Mouse (Mus musculus): ENCODE results near the gene Mdga2.

The Mdga2 gene

DNA sequence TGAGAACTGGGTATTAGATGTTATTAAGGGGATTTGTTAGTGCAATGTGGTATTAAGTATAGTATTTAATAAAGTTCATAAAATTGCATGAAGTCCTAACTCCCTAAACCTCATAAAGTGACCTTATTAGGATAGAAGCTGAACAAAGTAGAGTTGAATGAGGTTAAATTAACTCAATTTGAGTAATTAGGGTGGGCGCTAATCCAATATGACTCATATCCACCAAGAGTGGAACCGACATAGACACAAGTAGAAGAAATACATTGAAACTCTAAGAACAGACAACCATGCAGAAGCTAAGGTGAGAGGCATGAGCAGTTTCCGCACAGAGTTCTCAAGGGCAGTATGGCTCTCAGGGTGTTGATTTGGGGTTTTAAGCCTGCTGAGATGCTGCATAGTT is 165.7 kb downstream of the Mdga2 start:
- DNase-seq (ENCODE audit: low read depth): no peak

DNA sequence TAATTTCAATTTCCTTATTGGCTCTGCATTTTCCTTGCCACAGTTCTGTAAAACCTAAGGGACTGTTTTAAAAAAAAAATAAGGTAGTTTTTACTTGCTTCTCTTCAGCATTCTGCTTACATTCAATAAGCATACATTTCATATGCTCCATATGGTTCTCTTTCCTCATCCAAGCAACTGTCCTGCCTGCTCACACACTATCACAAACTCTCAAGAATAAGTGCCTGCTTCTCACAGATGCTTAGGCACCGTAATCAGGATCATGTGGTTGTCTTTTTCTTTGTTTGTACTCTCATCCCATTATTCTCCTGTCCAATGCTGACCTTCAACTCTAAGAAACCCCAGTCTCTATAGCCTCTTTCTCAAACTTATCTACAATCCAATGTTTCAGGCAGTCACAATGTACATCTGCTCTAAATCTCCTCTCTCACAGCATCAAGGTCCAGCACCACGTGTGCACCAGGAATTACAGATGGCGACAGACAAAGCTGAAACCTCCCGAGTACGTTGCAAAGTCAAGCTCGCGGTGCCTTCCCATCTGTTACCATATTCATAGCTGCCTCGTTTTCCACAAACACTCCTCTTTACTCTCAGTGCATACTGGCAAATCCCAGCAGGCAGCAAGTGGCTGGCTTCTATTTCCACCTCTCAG is 177.1 kb downstream of the Mdga2 start:
- no peak for DNase-seq (ENCODE audit: low read depth)

DNA sequence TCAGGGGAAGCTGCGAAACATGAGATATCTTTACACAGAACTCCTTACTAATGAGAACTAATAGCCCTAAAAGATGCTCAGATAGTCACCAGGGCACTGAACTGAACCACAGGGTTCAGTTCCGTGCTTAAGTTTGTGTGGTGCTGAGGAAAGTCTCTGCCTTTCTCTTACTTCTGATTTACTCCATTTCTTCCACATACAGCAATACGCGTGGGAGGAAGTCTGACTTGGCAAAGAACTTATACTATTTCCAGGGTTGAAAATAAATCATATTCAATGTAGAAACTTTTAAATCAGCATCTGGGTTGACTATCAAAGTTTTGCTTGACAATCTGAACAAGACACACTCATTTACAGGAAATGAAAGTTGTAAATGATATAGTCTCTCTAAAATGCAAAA is 180.5 kb downstream of the Mdga2 start:
- no peak for DNase-seq (ENCODE audit: low read depth)

DNA sequence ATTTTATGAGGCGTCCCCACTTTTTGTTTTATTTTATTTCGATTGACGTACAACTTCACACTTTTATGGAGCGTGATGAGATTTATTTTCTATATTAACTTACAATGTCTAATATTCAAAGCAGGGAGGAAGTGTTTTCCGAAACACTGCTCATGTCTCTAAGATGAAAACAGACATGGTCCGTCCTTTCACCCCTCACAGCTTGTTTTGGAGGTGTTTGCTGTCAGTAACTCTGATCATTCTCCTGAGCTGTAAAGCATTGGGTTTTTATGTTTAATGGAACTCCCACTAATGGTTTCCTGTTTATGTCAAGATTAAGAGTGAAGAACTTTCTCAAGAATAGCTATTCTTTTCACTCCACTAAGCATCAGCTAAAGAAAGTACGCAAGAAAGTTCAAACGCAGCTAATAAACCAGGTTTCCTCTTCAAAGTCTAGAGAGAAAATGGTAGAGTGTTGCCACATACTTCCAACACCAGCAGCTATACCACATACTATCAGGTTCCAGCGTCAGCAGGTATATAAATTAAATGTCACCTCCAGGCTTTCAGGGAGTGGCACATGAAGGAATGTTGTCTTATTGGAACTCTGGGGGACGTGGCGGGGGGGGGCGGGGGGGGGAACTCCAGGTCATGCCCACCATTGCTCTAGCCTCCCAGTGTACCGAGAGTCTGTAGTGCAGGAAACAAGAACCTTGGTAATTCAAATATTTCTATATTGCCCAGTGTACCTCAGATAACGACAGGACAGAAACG is 186.7 kb downstream of the Mdga2 start:
- DNase-seq (ENCODE audit: low read depth): no peak

DNA sequence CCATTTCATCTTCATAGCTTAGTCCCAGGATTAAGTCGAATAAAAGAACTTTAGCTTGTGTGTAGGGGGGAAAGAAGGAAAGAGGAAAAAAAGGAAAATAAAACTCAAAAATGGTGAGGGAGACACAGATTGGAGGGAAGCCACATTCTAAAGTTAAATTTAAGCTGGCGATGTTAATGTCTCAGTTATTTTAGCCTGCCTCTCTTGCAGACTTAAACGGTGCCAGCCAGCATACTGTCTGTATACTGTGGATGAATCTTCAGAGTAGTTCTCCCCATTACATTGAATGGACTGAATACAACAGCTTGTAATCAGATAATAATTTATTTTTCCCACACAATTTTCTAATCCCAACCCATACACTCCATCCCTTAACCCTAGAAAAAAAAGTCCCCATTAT is 205.2 kb downstream of the Mdga2 start:
- no peak for DNase-seq (ENCODE audit: low read depth)

DNA sequence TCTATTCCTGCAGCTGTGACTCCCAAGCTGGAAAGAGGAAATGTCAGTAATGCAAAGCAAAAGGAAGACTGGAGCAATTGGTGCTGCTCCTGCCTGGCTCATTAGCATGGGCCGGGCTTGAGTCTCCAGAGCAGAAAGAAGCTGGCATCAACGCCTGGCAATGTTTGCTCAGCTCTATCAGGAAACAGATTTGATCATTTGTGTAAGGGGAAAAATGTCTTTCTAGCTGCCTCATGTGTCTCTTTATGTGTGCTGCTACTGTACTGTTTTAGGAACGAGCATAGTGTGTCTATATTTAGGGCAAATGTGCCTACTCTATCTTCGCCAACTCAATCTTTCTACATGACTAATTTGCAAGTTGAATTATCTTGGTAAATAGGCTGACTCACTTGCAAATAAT is 211.0 kb downstream of the Mdga2 start:
- DNase-seq (ENCODE audit: low read depth): no peak

DNA sequence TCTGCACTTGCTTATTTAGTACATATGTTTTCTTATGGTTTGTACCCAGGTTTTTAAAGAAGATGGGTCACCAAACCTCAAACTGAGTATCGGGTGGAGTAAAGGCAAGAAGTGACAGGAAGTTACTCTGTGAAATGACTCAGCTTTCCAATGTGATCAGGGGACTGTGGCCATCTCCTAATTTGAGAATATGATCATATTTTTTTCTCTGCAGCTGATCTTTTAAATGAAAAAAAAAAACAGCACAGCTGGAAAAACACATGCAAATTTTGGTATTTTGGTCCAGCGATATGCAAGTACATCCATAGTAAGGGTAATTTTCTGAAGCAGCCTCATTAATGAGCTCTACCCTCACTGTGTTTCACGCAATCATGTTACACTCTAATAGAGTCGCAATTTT is 212.0 kb downstream of the Mdga2 start:
- no peak for DNase-seq (ENCODE audit: low read depth)

DNA sequence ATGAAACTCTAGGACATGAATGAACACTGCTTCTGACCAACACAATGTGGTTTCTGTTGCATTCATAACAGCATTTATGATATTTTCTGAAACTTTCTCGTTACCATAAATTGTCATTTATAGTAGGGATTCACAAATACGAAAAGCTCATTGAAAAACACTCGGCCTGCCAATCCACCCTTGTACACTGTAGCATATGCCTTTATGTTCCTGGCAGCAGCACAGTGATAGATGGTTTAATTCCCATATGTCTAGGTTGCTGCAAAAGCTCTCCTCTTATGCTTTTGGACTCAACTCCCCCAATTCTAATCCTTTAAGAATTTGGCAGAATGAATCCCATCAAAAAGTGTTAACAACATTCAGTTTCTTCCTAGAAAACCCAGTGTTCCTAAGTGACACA is 213.2 kb downstream of the Mdga2 start:
- no peak for DNase-seq (ENCODE audit: low read depth)

DNA sequence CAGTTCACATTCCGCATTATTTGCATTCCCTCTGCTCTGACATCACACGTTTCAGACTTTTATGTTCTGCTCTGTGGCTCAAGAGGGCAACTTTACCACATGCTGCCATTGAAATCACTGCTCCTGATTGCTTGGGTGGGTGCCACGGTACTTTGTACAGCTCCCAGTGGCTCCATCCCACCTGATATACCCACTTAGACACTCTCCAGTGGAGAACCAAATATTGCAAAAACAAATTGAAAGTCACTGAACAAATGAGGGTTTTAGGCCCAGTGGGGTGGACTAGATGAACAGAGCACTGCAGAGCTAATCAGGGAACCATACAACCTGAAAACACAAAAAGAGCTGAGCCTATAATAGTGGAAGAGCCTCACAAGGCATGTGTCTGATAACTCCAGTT is 268.2 kb downstream of the Mdga2 start:
- no peak for DNase-seq (ENCODE audit: low read depth)

DNA sequence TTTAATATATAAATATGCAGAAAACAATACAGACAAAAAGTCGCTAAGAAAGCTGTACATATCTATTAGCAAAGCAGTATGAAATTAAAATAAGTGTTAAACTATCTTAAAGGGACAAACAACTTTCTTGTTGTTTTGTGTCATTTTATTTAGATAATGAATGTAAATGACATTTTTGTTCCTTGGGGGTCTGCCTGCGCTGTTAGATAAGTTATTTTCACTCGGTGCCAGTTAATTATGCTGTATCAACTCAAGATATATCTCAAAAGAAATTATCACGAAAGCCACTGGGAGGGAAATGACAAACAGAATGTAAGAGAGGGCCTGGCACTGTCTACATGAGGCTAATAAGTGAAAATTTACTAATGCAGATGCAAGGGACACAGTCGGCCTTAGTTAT is 306.6 kb downstream of the Mdga2 start:
- DNase-seq (ENCODE audit: low read depth): no peak

DNA sequence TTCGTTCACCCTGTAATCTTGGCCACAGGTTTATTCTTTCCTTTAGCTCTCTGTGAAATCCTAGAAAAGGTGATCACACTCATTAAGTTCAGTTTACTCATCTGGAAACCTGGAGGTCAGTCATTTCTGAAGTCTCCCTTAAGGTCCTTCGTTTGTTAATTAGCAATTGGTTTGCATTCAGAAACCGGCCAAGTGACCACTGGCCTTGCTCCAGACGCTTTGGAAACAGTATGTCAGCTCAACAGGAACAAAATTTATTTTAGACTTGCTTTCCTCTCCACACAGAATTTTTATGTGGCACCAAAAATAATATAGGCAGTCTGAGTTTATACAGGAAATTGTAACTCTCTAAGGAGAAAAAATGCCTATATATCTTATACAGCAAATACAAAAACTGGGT is 323.0 kb downstream of the Mdga2 start:
- no peak for DNase-seq (ENCODE audit: low read depth)

DNA sequence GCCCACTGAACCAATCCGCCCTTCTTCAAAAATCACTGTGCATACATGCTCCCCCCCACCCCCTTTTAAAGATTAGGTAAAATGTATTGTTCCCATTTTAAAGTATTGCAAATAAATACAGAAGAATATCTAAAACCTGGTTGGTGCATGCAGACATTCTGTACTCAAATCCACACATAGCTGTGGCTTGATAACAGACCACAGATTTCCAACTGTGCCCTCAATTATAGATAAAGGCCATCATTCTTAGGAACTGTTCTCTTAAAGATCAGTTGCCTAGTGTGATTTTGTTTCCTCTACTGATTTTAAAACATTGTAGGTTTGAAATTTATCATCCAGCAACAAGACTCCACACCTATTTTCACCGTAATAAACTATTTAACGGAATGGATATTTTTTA is 325.6 kb downstream of the Mdga2 start:
- no peak for DNase-seq (ENCODE audit: low read depth)

DNA sequence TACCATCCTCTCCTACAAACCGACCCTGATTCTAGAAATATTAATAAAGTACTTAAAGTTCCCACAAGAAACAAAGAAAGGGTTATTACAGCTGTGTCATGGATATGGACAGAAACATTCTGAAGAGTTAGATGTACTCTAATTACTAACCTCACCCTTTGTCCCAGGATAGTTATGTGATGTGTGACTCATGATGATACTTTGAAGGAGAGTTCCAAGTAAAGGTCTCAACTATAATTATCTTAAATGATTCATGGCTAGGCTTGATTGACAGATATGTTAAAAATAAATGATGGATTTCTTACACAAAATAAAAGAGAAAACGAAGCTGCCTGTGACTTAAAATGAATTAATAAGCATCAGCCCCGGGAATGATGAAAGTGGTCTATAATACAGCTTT is 332.1 kb downstream of the Mdga2 start:
- DNase-seq (ENCODE audit: low read depth): no peak

DNA sequence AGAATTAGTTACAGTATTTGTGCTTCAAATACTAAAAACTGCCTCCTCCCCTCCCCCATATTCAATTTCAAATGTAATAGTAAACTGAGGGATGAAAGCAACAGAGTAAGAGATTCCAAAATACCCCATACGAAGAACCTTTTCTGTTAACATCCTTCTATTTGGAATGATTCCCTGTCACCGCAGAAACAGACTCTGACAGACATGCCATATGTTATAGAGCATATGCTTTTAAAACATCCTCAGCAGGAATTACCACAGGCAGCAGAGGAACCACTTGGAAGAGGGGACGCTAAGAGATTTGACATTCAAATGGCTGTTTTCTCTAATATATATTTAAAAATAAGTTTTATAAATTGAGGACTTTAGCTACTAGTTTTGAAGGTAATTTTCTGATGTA is 333.1 kb downstream of the Mdga2 start:
- DNase-seq (ENCODE audit: low read depth): no peak

DNA sequence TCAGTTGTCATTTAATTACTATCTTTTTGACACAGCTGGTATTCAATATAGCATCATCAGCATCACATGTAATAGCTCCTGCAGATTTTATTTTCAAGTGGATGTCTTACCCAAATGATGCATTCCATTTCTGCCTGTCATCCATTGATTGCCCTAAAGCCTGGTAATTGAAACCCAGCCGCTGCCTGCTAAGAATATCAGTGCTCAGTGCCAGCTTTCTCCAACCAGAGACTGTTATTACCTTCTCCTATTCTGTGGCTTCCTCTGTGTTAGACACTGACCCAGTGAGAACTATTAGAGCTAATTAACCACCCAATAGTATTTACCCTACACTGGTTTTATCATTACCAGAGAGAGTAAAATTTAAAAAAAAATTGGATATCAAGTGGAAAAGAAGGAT is 333.7 kb downstream of the Mdga2 start:
- no peak for DNase-seq (ENCODE audit: low read depth)

DNA sequence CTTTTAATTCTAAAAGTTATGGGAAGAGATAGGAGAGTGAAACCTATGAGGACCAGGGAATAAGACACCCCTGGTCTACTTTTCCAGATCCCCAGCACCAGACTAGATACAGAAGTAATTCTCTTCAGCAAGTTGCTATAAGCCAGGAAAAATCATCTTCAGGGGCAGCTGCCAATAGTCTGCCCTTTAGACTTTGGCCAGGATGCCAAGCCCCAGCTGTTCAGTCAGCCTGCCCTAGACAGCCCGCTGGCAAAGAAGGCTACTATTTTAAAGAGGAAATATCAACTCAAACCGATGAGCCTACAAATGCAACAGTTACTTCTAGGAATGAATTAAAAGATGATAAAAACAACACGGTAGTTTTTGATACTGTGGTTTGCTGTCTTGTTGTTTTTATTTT is 356.1 kb downstream of the Mdga2 start:
- no peak for DNase-seq (ENCODE audit: low read depth)

DNA sequence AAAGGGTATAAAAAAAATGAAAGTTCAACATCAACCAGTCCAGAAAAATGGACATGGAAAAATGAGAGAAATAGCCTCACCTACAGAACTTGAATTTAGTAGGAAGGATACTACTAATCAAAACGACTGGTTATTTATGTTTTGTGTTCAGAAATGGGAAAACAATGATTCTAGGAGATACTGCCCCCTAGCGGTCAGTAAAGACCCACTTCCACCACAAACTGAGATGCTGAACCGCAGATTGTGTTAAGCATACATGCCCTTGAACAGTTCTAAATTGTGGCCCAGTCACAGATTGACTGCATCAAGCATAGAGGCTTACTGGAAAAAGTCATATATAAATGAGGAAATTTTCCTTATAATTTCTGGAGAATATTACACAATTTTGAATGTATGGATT is 369.2 kb downstream of the Mdga2 start:
- peak; percentile 5 for DNase-seq (ENCODE audit: low read depth)

DNA sequence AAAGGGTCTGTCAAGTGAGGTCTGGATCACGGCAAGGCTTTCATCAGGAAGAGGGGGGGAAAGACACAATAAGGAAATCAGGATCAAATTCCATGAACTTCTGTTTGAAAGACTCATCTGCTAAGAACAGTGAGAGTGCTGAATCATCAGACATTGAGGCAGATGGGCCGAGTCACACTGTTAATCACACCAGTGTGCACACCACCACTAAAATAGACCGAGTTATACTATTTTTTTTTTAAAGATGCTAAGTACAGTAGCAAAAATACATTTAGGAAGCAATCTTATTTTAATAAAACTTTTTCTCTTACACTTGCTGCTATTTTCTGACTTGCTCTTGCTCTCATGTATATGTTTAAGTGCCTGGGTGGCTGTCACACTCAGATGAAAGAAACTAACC is 382.0 kb downstream of the Mdga2 start:
- no peak for DNase-seq (ENCODE audit: low read depth)

DNA sequence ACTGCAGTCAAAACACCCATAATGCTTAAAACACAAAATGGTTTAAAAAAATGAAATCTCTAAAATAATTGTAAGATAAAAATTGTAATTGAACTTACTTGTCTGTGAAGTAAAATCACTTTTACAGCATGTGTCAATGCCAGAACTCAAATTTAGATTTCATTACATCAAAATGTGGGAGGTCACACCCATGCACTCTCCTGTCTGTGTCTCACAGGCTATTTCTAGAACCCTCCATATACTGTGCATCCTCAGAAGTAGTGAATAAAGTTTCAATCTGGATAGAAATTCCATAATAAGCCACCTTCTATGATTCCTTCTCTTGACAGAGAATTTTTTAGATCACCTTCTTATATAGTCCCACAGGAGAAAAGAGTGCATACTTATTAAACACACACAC is 466.7 kb downstream of the Mdga2 start:
- no peak for DNase-seq (ENCODE audit: low read depth)

DNA sequence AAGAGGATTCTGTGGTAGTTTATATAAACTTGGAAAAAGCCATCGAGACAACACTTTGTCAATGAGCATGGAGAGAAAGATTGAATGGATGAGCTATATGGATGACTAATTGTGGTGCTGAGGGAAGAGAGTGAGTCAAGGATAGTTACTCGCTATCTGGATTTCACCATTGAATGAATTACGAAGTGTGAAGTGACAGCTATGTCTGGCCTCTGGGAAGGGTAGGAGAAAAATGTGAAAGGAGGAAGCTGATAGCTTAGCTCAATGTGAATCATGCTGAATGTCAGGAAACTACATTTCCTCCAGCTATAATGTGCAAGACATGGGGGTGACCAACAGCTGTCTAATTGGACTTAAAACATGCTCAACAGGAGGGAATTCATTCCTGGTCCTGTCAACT is 487.8 kb downstream of the Mdga2 start:
- no peak for DNase-seq (ENCODE audit: low read depth)

DNA sequence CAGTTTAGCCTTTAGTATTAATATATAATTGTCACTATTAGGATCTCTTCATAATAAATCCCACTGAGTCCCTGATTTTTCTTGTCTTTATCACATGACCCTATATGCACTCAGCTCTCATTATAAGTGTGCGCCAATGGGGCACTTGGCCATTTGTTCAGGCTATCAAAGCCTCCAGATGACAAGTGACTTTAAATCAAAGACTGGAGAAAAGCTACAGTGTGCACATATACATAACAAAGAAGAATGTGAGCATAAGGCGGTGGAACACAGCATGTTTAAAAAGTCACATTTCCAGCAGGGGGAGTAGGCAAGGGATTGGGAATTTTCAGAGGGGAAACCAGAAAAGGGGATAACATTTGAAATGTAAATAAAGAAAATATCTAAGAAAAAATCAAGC is 497.9 kb downstream of the Mdga2 start:
- no peak for DNase-seq (ENCODE audit: low read depth)

DNA sequence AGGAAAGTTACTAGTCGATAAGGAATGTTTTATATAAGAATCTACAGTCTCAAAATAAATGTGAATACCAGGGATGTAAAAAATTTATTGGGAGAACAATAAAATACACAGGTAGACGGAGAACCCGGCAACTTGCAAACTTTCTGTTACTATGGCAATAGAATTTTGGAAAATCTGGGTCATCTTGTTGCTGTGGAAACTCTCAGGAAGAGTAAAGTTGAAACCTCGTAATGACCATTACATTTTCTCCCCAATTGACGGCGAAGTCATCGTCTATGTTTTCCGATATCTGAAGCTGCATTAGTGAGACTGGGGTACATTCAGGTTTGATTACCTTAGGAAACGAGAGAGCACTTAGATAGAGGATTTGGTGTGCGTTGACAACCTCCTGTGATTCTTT is 514.0 kb downstream of the Mdga2 start:
- no peak for DNase-seq (ENCODE audit: low read depth)

DNA sequence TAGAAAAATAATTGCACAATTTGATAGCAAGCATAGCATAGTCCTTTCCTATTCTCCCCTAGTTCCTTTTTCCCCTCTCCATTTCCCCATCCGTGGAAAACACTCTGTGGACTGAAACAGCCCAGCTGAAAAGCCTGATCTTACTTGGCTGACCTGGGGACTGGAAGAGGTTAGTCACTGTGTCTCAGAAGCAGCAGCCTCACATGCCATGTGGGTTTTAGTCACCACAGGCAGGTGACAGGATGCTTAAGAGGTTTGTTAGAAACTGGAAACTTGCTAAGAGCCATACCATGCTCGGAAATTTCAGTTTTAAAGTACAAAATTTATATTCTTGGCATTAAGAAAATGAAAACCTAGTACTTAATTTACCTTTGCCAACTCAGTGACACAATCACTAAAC is 514.9 kb downstream of the Mdga2 start:
- no peak for DNase-seq (ENCODE audit: low read depth)

DNA sequence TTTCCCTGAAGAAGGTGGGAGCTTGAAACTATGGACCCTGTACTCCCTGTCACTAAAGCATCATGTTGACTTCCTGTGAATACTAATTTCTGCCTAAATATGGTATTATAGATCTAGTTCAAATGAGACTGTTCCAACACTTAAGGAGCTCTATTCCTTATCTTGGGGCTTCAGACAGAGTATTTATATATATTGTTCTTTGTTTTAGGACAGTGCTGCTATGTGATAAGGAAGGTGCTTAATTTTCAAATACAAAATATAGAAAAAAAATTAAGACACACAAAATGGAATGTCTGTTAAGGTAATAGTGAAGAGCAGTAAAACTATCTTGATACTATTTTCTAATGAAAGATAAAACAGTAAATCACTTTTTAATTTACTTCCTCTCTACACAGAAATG is 517.3 kb downstream of the Mdga2 start:
- DNase-seq (ENCODE audit: low read depth): no peak
